Mouse (Mus musculus) kidney, postnatal 25 days (tissue): ENCODE results near the gene Ccdc8.

Experiments used
- DNase-seq, 2 experiments: peaks; one replicate each; pipeline ENCODE4 v3.0.0; 2021; ENCODE audit warnings: mixed read lengths in 2 of 2

Ccdc8 gene

GRCm38 (mm10) chr7:17011909-17012590 lies 19.5 kb downstream of the Ccdc8 start:
- DNase-seq: no peak

GRCm38 (mm10) chr7:17015381-17015780 lies 22.9 kb downstream of the Ccdc8 start:
- no peak for DNase-seq

GRCm38 (mm10) chr7:17017036-17017435 lies 24.5 kb downstream of the Ccdc8 start:
- peak; percentile 94 to 97 for DNase-seq

DNA sequence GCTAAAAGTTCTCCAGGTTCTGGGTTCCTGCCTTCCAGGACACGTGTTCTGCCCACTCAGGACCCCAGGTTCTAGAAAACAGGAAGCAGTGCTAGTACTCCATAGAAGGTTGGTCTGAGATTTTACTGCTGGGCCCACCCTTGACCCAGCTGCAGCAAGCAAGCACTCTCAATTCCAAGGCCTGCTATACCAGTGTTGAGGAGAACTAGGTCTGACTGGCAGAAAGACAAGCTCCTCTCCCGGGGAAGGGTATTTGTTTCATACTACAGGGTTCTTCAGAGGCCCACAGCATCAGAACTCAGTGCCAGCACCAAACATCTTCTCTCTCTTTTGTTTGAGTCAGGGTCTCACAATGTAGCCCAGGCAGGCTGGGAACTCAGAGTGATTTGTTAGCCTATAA lies 25.4 kb downstream of the Ccdc8 start:
- no peak for DNase-seq

DNA sequence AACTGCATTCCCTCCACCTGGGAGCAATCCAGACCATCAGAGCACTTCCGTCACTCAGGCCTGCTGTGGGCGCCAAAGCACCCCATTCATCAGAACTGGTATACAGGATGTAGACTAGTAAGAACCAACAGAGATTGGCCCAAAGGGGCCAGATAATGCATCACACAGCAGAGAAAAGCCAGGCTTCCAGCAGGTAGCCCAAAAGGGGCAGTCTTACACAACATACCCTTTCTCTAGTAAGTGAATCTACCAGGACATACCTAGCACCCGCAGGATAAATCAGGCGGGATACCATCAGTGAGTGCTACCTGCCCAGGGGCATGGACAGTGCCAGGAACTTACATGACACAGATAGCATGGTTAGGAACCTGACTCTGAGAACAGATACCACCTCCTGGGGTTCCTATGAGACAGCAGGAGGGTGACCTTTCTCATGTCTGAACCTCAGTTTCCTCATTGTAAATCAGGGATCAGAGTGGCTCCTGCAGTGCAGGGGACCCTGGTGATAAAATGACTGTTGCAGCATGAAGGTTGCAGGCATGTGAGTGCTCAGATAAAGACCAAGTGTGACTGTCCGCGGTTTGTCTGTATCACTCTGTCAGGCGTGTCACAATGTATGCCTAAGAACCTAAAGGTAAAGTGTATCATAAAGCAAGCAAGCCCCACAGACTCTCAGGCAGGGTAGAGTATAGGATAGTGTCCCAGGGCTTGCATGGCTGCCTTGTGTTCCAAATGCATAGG lies 27.1 kb downstream of the Ccdc8 start:
- no peak for DNase-seq

- DNase-seq: no peak
These were observed 29.7 kb downstream of the Ccdc8 start for GRCm38 (mm10) chr7:17022176-17022575.

- peak in 1 of 2 experiments; percentile 54 for DNase-seq
These were observed 31.2 kb downstream of the Ccdc8 start for GRCm38 (mm10) chr7:17023701-17024100.

GRCm38 (mm10) chr7:17024141-17024540 lies 31.6 kb downstream of the Ccdc8 start:
- DNase-seq: peak; percentile 71 to 78

DNA sequence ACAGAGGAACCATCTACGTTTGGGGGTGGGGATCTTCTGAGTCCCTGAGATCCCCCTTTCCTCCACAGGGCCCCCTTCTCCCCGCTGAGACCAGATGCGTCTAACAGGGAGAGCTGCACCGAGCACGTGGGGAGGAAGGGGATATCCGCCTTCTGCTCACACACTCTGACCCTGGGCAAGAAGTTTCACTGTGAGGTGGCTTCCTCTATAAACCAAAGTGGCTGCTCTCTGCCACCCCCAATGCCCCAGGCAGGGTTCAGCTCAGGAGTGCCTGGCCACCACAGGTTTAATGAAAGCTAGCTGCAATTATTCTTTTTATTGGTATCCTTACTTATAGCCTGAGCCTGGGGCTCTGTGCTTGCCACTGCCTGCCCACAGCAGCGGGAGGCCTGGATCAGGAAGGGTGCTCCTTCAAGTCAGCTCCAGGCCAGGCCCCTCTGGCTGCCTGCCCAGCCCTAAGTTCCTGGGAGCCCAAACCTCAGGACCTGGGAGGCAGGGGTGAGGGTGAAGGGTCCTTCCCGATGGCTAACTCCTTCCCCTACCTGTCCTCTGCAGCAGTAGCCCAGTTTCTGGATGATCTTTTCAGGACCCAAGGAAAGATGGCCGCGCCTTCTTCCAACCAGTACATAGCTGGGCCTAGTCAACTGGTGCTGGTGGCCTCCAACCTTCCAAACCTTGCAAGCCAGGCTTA lies 32.5 kb downstream of the Ccdc8 start:
- DNase-seq: peak; percentile 71 to 90

GRCm38 (mm10) chr7:17025505-17025894 lies 33.0 kb downstream of the Ccdc8 start:
- DNase-seq: peak; percentile 49 to 78

- DNase-seq: no peak
These were observed 33.6 kb downstream of the Ccdc8 start for GRCm38 (mm10) chr7:17025896-17026622.

GRCm38 (mm10) chr7:17026710-17027587 lies 34.4 kb downstream of the Ccdc8 start:
- peak; percentile 66 to 82 for DNase-seq

DNA sequence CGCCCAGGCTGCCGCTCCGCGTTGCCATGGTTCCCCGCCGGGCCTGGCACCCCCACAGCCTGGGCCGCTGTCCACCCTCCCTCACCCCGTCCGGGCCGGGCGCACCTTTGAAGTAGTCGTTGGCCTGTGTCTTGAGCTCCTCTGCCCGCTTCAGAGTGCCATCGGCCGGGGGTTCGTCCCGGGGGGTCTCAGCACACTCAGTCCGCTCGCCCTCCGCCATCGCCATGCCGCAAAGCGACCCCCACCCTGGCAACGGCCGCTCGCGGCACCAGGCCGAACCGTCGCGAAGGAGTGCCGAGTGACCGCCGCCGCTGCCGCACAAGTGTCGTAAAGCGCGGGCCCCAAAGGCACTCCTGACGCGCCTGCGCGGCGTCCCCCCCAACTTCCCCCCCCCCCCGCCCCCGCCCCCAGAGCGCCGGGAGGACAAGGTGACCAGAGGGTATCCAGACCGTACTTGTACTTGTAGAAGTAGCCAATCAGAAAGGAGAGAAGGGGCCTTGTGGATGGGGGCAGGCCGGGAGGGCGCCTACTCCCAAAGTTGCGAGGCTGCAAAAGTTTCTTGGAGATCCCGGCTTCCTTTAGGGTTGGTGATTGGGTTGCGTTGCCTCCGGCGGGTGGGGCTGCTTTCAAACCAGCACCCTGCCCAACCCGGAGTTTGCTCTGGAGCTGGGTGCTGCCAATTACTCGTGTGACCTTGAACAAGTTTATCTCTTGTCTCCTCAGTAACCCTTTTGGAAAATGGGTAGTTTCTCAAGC lies 35.3 kb downstream of the Ccdc8 start, which contains the start of gene Ppp5c:
TSS of gene Ppp5c (minus strand) at position 337 of the 756 bp plus-strand sequence.
- DNase-seq: peak; percentile 90 to 97

GRCm38 (mm10) chr7:17028923-17029322 lies 36.4 kb downstream of the Ccdc8 start:
- DNase-seq: no peak

DNA sequence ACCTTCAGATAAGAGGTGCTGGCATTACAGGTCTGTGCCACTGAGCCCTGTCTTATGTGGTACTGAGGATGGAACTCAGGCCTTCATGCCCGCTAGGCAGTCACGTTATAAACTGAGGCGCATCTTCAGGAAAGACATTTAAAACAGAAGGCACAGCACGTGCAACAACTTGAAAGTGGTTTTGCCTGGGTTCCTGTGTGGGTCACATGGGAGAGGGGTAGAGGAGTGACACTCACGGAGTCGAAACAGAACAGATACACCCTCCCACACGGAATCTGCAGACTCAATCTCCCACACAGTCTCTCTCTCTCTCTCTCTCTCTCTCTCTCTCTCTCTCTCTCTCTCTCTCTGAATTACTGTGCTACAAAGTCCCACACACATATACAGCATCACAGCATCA lies 37.7 kb downstream of the Ccdc8 start:
- no peak for DNase-seq

GRCm38 (mm10) chr7:17038018-17038695 lies 45.6 kb downstream of the Ccdc8 start:
- DNase-seq: no peak

DNA sequence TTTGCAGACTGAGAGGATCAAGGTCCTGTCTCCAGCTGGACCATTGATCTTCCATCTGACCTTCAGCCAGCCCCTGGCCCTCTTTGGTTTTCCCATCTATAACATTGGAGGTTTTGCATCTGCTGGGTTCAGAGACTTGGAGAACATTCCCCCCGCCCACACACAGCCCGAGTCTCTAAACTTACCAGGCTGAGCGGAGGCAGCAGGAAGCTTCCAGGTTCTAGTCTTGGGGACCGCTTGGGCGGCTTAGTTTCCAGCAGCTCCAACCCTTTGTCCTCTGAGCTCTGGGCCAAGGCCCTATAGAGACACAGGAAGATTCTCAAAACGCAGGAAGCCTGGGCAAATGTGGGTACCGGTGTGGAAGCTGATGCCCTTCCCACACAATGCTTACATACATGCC lies 46.9 kb downstream of the Ccdc8 start:
- no peak for DNase-seq

- DNase-seq: no peak
These were observed 53.2 kb downstream of the Ccdc8 start for GRCm38 (mm10) chr7:17045743-17046142.
